Mouse (Mus musculus): ENCODE measurements around the gene Gstm6. TPM values are rescaled to one million over a fixed set of nuclear protein-coding genes. Genes with fewer than 3 reads are reported as not detected.
"Not testable (repeated sequence)": the region's sequence is repeated elsewhere in the genome, so short reads cannot be mapped to it uniquely, and the experiment has no call there.

Gstm6 gene
- polyA plus RNA-seq, 2 experiments from 2014 or later, result not detected

- ATAC-seq, result no peak
Measured at GRCm38 (mm10) chr3:107940524-107940923, 3.0 kb downstream of the Gstm6 start.

- ATAC-seq, result no peak
Measured at GRCm38 (mm10) chr3:107939830-107940229, 3.7 kb downstream of the Gstm6 start.

- no peak for ATAC-seq
Measured at GRCm38 (mm10) chr3:107939403-107939802, 4.1 kb downstream of the Gstm6 start.

GRCm38 (mm10) chr3:107935888-107936287 lies 7.7 kb downstream of the Gstm6 start:
- ATAC-seq, result no peak

GRCm38 (mm10) chr3:107935268-107935667 lies 8.3 kb downstream of the Gstm6 start:
- no peak for ATAC-seq

GRCm38 (mm10) chr3:107932128-107932527 lies 11.4 kb downstream of the Gstm6 start:
- ATAC-seq, result no peak

GRCm38 (mm10) chr3:107931670-107932069 lies 11.9 kb downstream of the Gstm6 start, which contains the start of gene Gstm7:
Gene Gstm7, minus strand, starts transcription at chr3:107931817.
- peak; percentile 97 for ATAC-seq

- ATAC-seq, result no peak
Measured at GRCm38 (mm10) chr3:107931134-107931533, 12.4 kb downstream of the Gstm6 start.

GRCm38 (mm10) chr3:107929731-107930130 lies 13.8 kb downstream of the Gstm6 start:
- ATAC-seq, result no peak

GRCm38 (mm10) chr3:107929243-107929642 lies 14.3 kb downstream of the Gstm6 start:
- ATAC-seq, result no peak

GRCm38 (mm10) chr3:107928691-107929090 lies 14.9 kb downstream of the Gstm6 start:
- no peak for ATAC-seq

GRCm38 (mm10) chr3:107927841-107928240 lies 15.7 kb downstream of the Gstm6 start:
- ATAC-seq, result no peak

- no peak for ATAC-seq
Measured at GRCm38 (mm10) chr3:107925335-107925734, 18.2 kb downstream of the Gstm6 start.

- ATAC-seq, result no peak
Measured at GRCm38 (mm10) chr3:107920348-107920747, 23.2 kb downstream of the Gstm6 start.

- ATAC-seq, result peak; percentile 60
Measured at GRCm38 (mm10) chr3:107917783-107918408, 25.7 kb downstream of the Gstm6 start.

- ATAC-seq, result no peak
Measured at GRCm38 (mm10) chr3:107917097-107917496, 26.5 kb downstream of the Gstm6 start.

GRCm38 (mm10) chr3:107916674-107917073 lies 26.9 kb downstream of the Gstm6 start:
- ATAC-seq, result no peak

GRCm38 (mm10) chr3:107905942-107906341 lies 37.6 kb downstream of the Gstm6 start:
- ATAC-seq, result no peak

GRCm38 (mm10) chr3:107900955-107901673 lies 42.4 kb downstream of the Gstm6 start:
- ATAC-seq, result no peak

GRCm38 (mm10) chr3:107898691-107899090 lies 44.9 kb downstream of the Gstm6 start:
- ATAC-seq, result no peak

GRCm38 (mm10) chr3:107895720-107896569 lies 47.6 kb downstream of the Gstm6 start, which contains the start of gene Gstm5:
Gene Gstm5, plus strand, starts transcription at chr3:107895821.
- no peak for ATAC-seq

GRCm38 (mm10) chr3:107895194-107895719 lies 48.3 kb downstream of the Gstm6 start:
- ATAC-seq, result no peak

- not testable (repeated sequence) for ATAC-seq
Measured at GRCm38 (mm10) chr3:107889236-107889635, 54.3 kb downstream of the Gstm6 start.
